Mouse (Mus musculus): ENCODE measurements around the gene Bcl2l1. TPM values are rescaled to one million over a fixed set of nuclear protein-coding genes. Genes with fewer than 3 reads are reported as not detected.

Gene Bcl2l1
- polyA plus RNA-seq, 1 experiment from 2014 or later = 129 TPM

- Histone ChIP-seq H3K9me3 (ENCODE audit: control insufficient read depth, low read length) (no peaks in the 10 kb centered on the region), H3K9ac (ENCODE audit: low read depth, low read length) (no peak overlapping the region), H3K27ac (ENCODE audit: low read depth, low read length) (no peak overlapping the region), H3K36me3 (ENCODE audit: control insufficient read depth, insufficient read depth, low read length) (no peaks in the 10 kb centered on the region), H3K27me3 (ENCODE audit: control insufficient read depth, insufficient read depth, low read length) (no peaks in the 10 kb centered on the region), H3K4me1 (replicated peaks; ENCODE audit: control insufficient read depth, insufficient read depth, low read length) (no peaks in the 10 kb centered on the region), H3K4me2 (replicated peaks; ENCODE audit: low read depth, low read length) (no peak overlapping the region), H3K4me3 (ENCODE audit: low read depth, low read length) (no peak overlapping the region)
- 98% methylated on average over 2 of the region's 2 CpGs for WGBS
- DNase-seq (ENCODE audit: low spot score) (no peak), ATAC-seq (ENCODE audit: low FRiP score) (no peak)
These were observed 55.1 kb downstream of the Bcl2l1 start for GRCm38 (mm10) chr2:152776435-152776834.

GRCm38 (mm10) chr2:152776019-152776418 is 55.5 kb downstream of the Bcl2l1 start:
- Histone ChIP-seq H3K27me3 (ENCODE audit: control insufficient read depth, insufficient read depth, low read length) (no peaks in the 10 kb centered on the region), H3K9me3 (ENCODE audit: control insufficient read depth, low read length) (no peaks in the 10 kb centered on the region), H3K4me1 (replicated peaks; ENCODE audit: control insufficient read depth, insufficient read depth, low read length) (no peaks in the 10 kb centered on the region), H3K27ac (ENCODE audit: low read depth, low read length) (no peak overlapping the region), H3K36me3 (ENCODE audit: control insufficient read depth, insufficient read depth, low read length) (no peaks in the 10 kb centered on the region), H3K4me3 (ENCODE audit: low read depth, low read length) (no peak overlapping the region), H3K9ac (ENCODE audit: low read depth, low read length) (no peak overlapping the region), H3K4me2 (replicated peaks; ENCODE audit: low read depth, low read length) (no peak overlapping the region)
- DNase-seq (ENCODE audit: low spot score) = no peak
- WGBS = 87% methylated on average over 3 of the region's 3 CpGs
- ATAC-seq (ENCODE audit: low FRiP score) = no peak

GRCm38 (mm10) chr2:152775357-152775756 is 56.2 kb downstream of the Bcl2l1 start:
- Histone ChIP-seq H3K9me3 (ENCODE audit: control insufficient read depth, low read length) (no peaks in the 10 kb centered on the region), H3K4me2 (replicated peaks; ENCODE audit: low read depth, low read length) (no peak overlapping the region), H3K36me3 (ENCODE audit: control insufficient read depth, insufficient read depth, low read length) (no peaks in the 10 kb centered on the region), H3K27me3 (ENCODE audit: control insufficient read depth, insufficient read depth, low read length) (no peaks in the 10 kb centered on the region), H3K9ac (ENCODE audit: low read depth, low read length) (no peak overlapping the region), H3K27ac (ENCODE audit: low read depth, low read length) (no peak overlapping the region), H3K4me1 (replicated peaks; ENCODE audit: control insufficient read depth, insufficient read depth, low read length) (no peaks in the 10 kb centered on the region), H3K4me3 (ENCODE audit: low read depth, low read length) (no peak overlapping the region)
- ATAC-seq (ENCODE audit: low FRiP score) = no peak
- WGBS = 87% methylated on average over 4 of the region's 4 CpGs
- no peak for DNase-seq (ENCODE audit: low spot score)

GRCm38 (mm10) chr2:152772231-152772630 is 59.3 kb downstream of the Bcl2l1 start:
- H3K4me2 ChIP-seq (replicated peaks; ENCODE audit: low read depth, low read length) = no peak overlapping the region
- no peaks in the 10 kb centered on the region for H3K36me3 ChIP-seq (ENCODE audit: control insufficient read depth, insufficient read depth, low read length)
- H3K4me3 ChIP-seq (ENCODE audit: low read depth, low read length) = no peak overlapping the region
- 40% methylated on average over 1 of the region's 1 CpGs for WGBS
- no peaks in the 10 kb centered on the region for H3K27me3 ChIP-seq (ENCODE audit: control insufficient read depth, insufficient read depth, low read length)
- H3K27ac ChIP-seq (ENCODE audit: low read depth, low read length) = no peak overlapping the region
- H3K4me1 ChIP-seq (replicated peaks; ENCODE audit: control insufficient read depth, insufficient read depth, low read length) = no peaks in the 10 kb centered on the region
- ATAC-seq (ENCODE audit: low FRiP score) (no peak), DNase-seq (ENCODE audit: low spot score) (no peak)
- H3K9me3 ChIP-seq (ENCODE audit: control insufficient read depth, low read length) = no peaks in the 10 kb centered on the region
- H3K9ac ChIP-seq (ENCODE audit: low read depth, low read length) = no peak overlapping the region

- Histone ChIP-seq H3K4me1 (replicated peaks; ENCODE audit: control insufficient read depth, insufficient read depth, low read length) (no peaks in the 10 kb centered on the region), H3K36me3 (ENCODE audit: control insufficient read depth, insufficient read depth, low read length) (no peaks in the 10 kb centered on the region), H3K27ac (ENCODE audit: low read depth, low read length) (no peak overlapping the region), H3K27me3 (ENCODE audit: control insufficient read depth, insufficient read depth, low read length) (no peaks in the 10 kb centered on the region), H3K9me3 (ENCODE audit: control insufficient read depth, low read length) (no peaks in the 10 kb centered on the region), H3K4me3 (ENCODE audit: low read depth, low read length) (no peak overlapping the region), H3K4me2 (replicated peaks; ENCODE audit: low read depth, low read length) (no peak overlapping the region), H3K9ac (ENCODE audit: low read depth, low read length) (no peak overlapping the region)
- DNase-seq (ENCODE audit: low spot score) (no peak), ATAC-seq (ENCODE audit: low FRiP score) (no peak)
- WGBS = 91% methylated on average over 9 of the region's 9 CpGs
These were observed 60.0 kb downstream of the Bcl2l1 start for GRCm38 (mm10) chr2:152771571-152771970.

- ATAC-seq (ENCODE audit: low FRiP score) (no peak), DNase-seq (ENCODE audit: low spot score) (no peak)
- H3K4me2 ChIP-seq (replicated peaks; ENCODE audit: low read depth, low read length) = no peak overlapping the region
- no peak overlapping the region for H3K9ac ChIP-seq (ENCODE audit: low read depth, low read length)
- H3K27ac ChIP-seq (ENCODE audit: low read depth, low read length) = no peak overlapping the region
- WGBS = 85% methylated on average over 7 of the region's 7 CpGs
- H3K27me3 ChIP-seq (ENCODE audit: control insufficient read depth, insufficient read depth, low read length) = no peaks in the 10 kb centered on the region
- H3K4me3 ChIP-seq (ENCODE audit: low read depth, low read length) = no peak overlapping the region
- H3K4me1 ChIP-seq (replicated peaks; ENCODE audit: control insufficient read depth, insufficient read depth, low read length) = no peaks in the 10 kb centered on the region; the same call in 1 of the 2 replicates
- no peaks in the 10 kb centered on the region for H3K36me3 ChIP-seq (ENCODE audit: control insufficient read depth, insufficient read depth, low read length)
- no peaks in the 10 kb centered on the region for H3K9me3 ChIP-seq (ENCODE audit: control insufficient read depth, low read length)
These were observed 61.9 kb downstream of the Bcl2l1 start for GRCm38 (mm10) chr2:152769677-152770076.

GRCm38 (mm10) chr2:152767618-152768271 is 63.8 kb downstream of the Bcl2l1 start:
- ATAC-seq (ENCODE audit: low FRiP score) (peak; percentile 10; the same call in 1 of the 2 replicates), DNase-seq (ENCODE audit: low spot score) (peak; percentile 68)
- Histone ChIP-seq H3K27me3 (ENCODE audit: control insufficient read depth, insufficient read depth, low read length) (no peaks in the 10 kb centered on the region), H3K4me1 (replicated peaks; ENCODE audit: control insufficient read depth, insufficient read depth, low read length) (no peaks in the 10 kb centered on the region; the same call in 1 of the 2 replicates), H3K9me3 (ENCODE audit: control insufficient read depth, low read length) (no peaks in the 10 kb centered on the region), H3K4me3 (ENCODE audit: low read depth, low read length) (no peak overlapping the region), H3K9ac (ENCODE audit: low read depth, low read length) (no peak overlapping the region), H3K36me3 (ENCODE audit: control insufficient read depth, insufficient read depth, low read length) (no peaks in the 10 kb centered on the region), H3K27ac (ENCODE audit: low read depth, low read length) (no peak overlapping the region), H3K4me2 (replicated peaks; ENCODE audit: low read depth, low read length) (no peak overlapping the region)
- 64% methylated on average over 12 of the region's 12 CpGs for WGBS

- peak; percentile 49; the same call in 1 of the 2 replicates for ATAC-seq (ENCODE audit: low FRiP score)
- Histone ChIP-seq H3K9ac (ENCODE audit: low read depth, low read length) (no peak overlapping the region), H3K36me3 (ENCODE audit: control insufficient read depth, insufficient read depth, low read length) (no peaks in the 10 kb centered on the region), H3K4me1 (replicated peaks; ENCODE audit: control insufficient read depth, insufficient read depth, low read length) (no peaks in the 10 kb centered on the region; the same call in 1 of the 2 replicates), H3K9me3 (ENCODE audit: control insufficient read depth, low read length) (no peaks in the 10 kb centered on the region), H3K4me2 (replicated peaks; ENCODE audit: low read depth, low read length) (no peak overlapping the region), H3K27ac (ENCODE audit: low read depth, low read length) (no peak overlapping the region), H3K4me3 (ENCODE audit: low read depth, low read length) (no peak overlapping the region), H3K27me3 (ENCODE audit: control insufficient read depth, insufficient read depth, low read length) (no peaks in the 10 kb centered on the region)
- 20% methylated on average over 25 of the region's 25 CpGs for WGBS
- peak; percentile 92 for DNase-seq (ENCODE audit: low spot score)
These were observed 65.0 kb downstream of the Bcl2l1 start for GRCm38 (mm10) chr2:152766387-152767123.
